Mouse (Mus musculus) testis, adult 2 months (tissue): ENCODE results near the gene Vps8.

Experiments used
- CTCF ChIP-seq: fragments of 200-500 bp; IDR thresholded peaks from 2 replicates; pipeline ENCODE4 v1.5.1; 2012; ENCODE audit warnings: low read depth, mild to moderate bottlenecking, inconsistent platforms, low read length, moderate library complexity; ENCODE audit not compliant: control insufficient read depth, insufficient read depth, insufficient replicate concordance
- POLR2A ChIP-seq: fragments of 200-500 bp; IDR thresholded peaks from 2 replicates; pipeline ENCODE4 v1.6.1; 2012; ENCODE audit warnings: low read depth, mild to moderate bottlenecking, inconsistent platforms, low read length, moderate library complexity; ENCODE audit not compliant: control insufficient read depth

GRCm38 (mm10) chr16:21689141-21689540, 266.2 kb downstream of the Vps8 start:
- TF ChIP-seq CTCF (no peak), POLR2A (no peak)
